Mouse (Mus musculus) spleen, adult 2 months (tissue): ENCODE measurements around the gene Setdb1.

Experiments used
- CTCF ChIP-seq: fragments of 200-500 bp; IDR thresholded peaks from 2 replicates; pipeline ENCODE4 v1.5.1; 2011; ENCODE audit warnings: mild to moderate bottlenecking, inconsistent platforms; ENCODE audit not compliant: insufficient read depth, insufficient read length, insufficient replicate concordance; ENCODE audit errors: extremely low read depth
- POLR2A ChIP-seq: fragments of 200-500 bp; IDR thresholded peaks from 2 replicates; pipeline ENCODE4 v1.6.1; 2011; ENCODE audit warnings: low read depth, low read length, inconsistent platforms

DNA sequence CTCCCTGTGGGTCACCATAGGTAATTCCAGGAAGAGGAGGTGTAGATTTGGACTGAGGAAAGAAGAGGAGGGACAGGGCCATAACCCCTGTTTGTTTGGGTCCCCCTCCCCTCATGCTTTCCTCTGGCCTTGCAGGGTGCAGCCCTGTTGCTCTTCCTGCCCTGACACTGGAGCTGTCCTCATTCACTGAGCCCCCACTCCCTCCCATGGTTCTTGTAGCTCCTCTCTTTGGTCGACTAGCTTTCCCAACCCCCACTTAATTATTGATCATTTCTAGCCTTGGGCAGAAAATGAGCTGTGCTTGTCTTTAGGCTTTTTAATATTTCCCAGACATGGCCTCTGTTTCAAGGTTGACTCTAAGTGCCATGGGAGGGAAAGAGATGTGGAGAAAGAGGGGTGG lies 72.9 kb downstream of the Setdb1 start:
- TF ChIP-seq CTCF (no peak), POLR2A (no peak)
